Mouse (Mus musculus) thymus, adult 2 months (tissue): ENCODE results near the gene Ms4a14.

Experiments used
- CTCF ChIP-seq: fragments of 200-500 bp; IDR thresholded peaks from 2 replicates; pipeline ENCODE4 v1.5.1; 2012; ENCODE audit warnings: mild to moderate bottlenecking, control low read depth, low read length, moderate library complexity, borderline replicate concordance; ENCODE audit not compliant: control insufficient read depth, poor library complexity, insufficient read depth; ENCODE audit errors: extremely low read depth
- POLR2A ChIP-seq: fragments of 200-500 bp; IDR thresholded peaks from 2 replicates; pipeline ENCODE4 v1.6.1; 2012; ENCODE audit warnings: mild to moderate bottlenecking, low read length, control low read depth, moderate library complexity; ENCODE audit not compliant: control insufficient read depth, poor library complexity, insufficient read depth; ENCODE audit errors: extremely low read depth

GRCm38 (mm10) chr19:11264602-11265185 is 49.6 kb downstream of the Ms4a14 start:
- TF ChIP-seq CTCF (no peak), POLR2A (no peak)
